Mouse (Mus musculus) limb, embryonic 13.5 days (tissue): Measurements from ENCODE around the gene Ubxn11. TPM values are rescaled to one million over a fixed set of nuclear protein-coding genes. Genes with fewer than 3 reads are reported as not detected.

Experiments
- ATAC-seq: fragments of 200-750 bp; cut with Nextera tagmentation; 2 replicates; pipeline ENCODE4 v1.8.0; 2017; ENCODE audit warnings: low read depth, moderate number of reproducible peaks, moderate TSS enrichment; ENCODE audit not compliant: low FRiP score
- H3K27ac ChIP-seq: fragments of 300-500 bp; sonication (generic); 2 replicates; pipeline ENCODE4 v1.5.1; 2015; ENCODE audit warnings: inconsistent platforms, mild to moderate bottlenecking, moderate library complexity
- H3K27me3 ChIP-seq: fragments of 300-500 bp; sonication (generic); 2 replicates; pipeline ENCODE4 v1.6.1; 2015; ENCODE audit warnings: mild to moderate bottlenecking, inconsistent platforms
- H3K36me3 ChIP-seq: fragments of 300-500 bp; sonication (generic); 2 replicates; pipeline ENCODE4 v1.6.1; 2015; ENCODE audit warnings: inconsistent platforms, mild to moderate bottlenecking, moderate library complexity
- H3K4me1 ChIP-seq: fragments of 300-500 bp; sonication (generic); 2 replicates; pipeline ENCODE4 v1.6.1; 2015; ENCODE audit warnings: inconsistent platforms
- H3K4me2 ChIP-seq: fragments of 300-500 bp; sonication (generic); replicated peaks from 2 replicates; pipeline ENCODE4 v1.6.1; 2015; ENCODE audit warnings: inconsistent platforms, mild to moderate bottlenecking, moderate library complexity
- H3K4me3 ChIP-seq: fragments of 300-500 bp; sonication (generic); 2 replicates; pipeline ENCODE4 v1.5.1; 2015; ENCODE audit warnings: moderate library complexity, mild to moderate bottlenecking, inconsistent platforms
- H3K9ac ChIP-seq: fragments of 300-500 bp; sonication (generic); 2 replicates; pipeline ENCODE4 v1.6.1; 2015; ENCODE audit warnings: mild to moderate bottlenecking, inconsistent platforms
- H3K9me3 ChIP-seq: fragments of 300-500 bp; sonication (generic); 2 replicates; pipeline ENCODE4 v1.6.1; 2016; ENCODE audit warnings: inconsistent platforms
- WGBS: fragments of 180-500 bp; shearing (Covaris S2); methylation state at CpG from one replicate; pipeline ENCODE4 v1.1.7; 2015; 5-methylcytosine and 5-hydroxymethylcytosine counted together
- polyA plus RNA-seq: library from polyadenylated mRNA; unstranded; fragments of >200 nt; fragmentation: Nextera tagmentation; extraction: Ambion mirVana; gene quantifications from 2 replicates; pipeline ENCODE4 v1.2.1, GENCODE M21; 2015

The Ubxn11 gene
- polyA plus RNA-seq = 13.6 and 14.3 TPM in 2 replicates

- no peak within 1 kb of the TSS for H3K27ac ChIP-seq
- H3K4me2 ChIP-seq = peak within 1 kb of the TSS; percentile 67
- H3K9me3 ChIP-seq = no peaks in the 10 kb centered on the region
- 18% methylated on average over 34 of the region's 34 CpGs for WGBS
- peak within 1 kb of the TSS; percentile 75 for H3K9ac ChIP-seq
- H3K36me3 ChIP-seq = no peaks in the 10 kb centered on the region
- no peaks in the 10 kb centered on the region for H3K27me3 ChIP-seq
- ATAC-seq = peak; percentile 96
- peak within 1 kb of the TSS; percentile 76 for H3K4me3 ChIP-seq
- H3K4me1 ChIP-seq = peaks cover 5% of the 10 kb centered on the region; the same call in 1 of the 2 replicates
Observed at GRCm38 (mm10) chr4:134101979-134102741, at the start of gene Ubxn11. Gene Ubxn11, plus strand, starts transcription at chr4:134102570.

- 86% methylated on average over 3 of the region's 3 CpGs for WGBS
Observed at GRCm38 (mm10) chr4:134053538-134053937, 48.8 kb upstream of the Ubxn11 start, which contains the start of gene Zfp683. Gene Zfp683, plus strand, starts transcription at chr4:134053838.

GRCm38 (mm10) chr4:134058166-134058715 is 44.1 kb upstream of the Ubxn11 start:
- no peak overlapping the region for H3K27ac ChIP-seq
- ATAC-seq = no peak
- peaks cover 38% of the 10 kb centered on the region for H3K27me3 ChIP-seq
- H3K9ac ChIP-seq = no peak overlapping the region
- no peak overlapping the region for H3K4me3 ChIP-seq
- H3K4me1 ChIP-seq = no peaks in the 10 kb centered on the region
- WGBS = 26% methylated on average over 14 of the region's 14 CpGs
- H3K4me2 ChIP-seq = peak overlapping the region; percentile 27
- H3K9me3 ChIP-seq = no peaks in the 10 kb centered on the region
- no peaks in the 10 kb centered on the region for H3K36me3 ChIP-seq

More at GRCm38 (mm10) chr4:134053538-134053937, 48.8 kb upstream of the Ubxn11 start, which contains the start of gene Zfp683:
- H3K4me1 ChIP-seq = peaks cover 6% of the 10 kb centered on the region
- H3K27ac ChIP-seq = no peak within 1 kb of the TSS
- no peak within 1 kb of the TSS for H3K4me3 ChIP-seq
- 0 out of 2 replicates have a peak, but pooled peaks cover 6% of the 10 kb centered on the region for H3K9me3 ChIP-seq
- peaks cover 4% of the 10 kb centered on the region; the same call in 1 of the 2 replicates for H3K27me3 ChIP-seq
- H3K36me3 ChIP-seq = no peaks in the 10 kb centered on the region
- no peak within 1 kb of the TSS for H3K9ac ChIP-seq
- no peak within 1 kb of the TSS for H3K4me2 ChIP-seq
- no peak for ATAC-seq

- Histone ChIP-seq H3K4me2 (no peak overlapping the region), H3K4me1 (no peaks in the 10 kb centered on the region), H3K9ac (no peak overlapping the region), H3K36me3 (no peaks in the 10 kb centered on the region), H3K27me3 (peaks cover 39% of the 10 kb centered on the region), H3K27ac (no peak overlapping the region), H3K9me3 (no peaks in the 10 kb centered on the region), H3K4me3 (no peak overlapping the region)
- no peak for ATAC-seq
- 80% methylated on average over 6 of the region's 6 CpGs for WGBS
Observed at GRCm38 (mm10) chr4:134058908-134059307, 43.5 kb upstream of the Ubxn11 start.

- 0 out of 2 replicates have a peak within 1 kb of the TSS, but pooled peaks have one; percentile 31 for H3K9ac ChIP-seq
- no peaks in the 10 kb centered on the region for H3K9me3 ChIP-seq
- H3K27me3 ChIP-seq = peaks cover 52% of the 10 kb centered on the region
- H3K36me3 ChIP-seq = no peaks in the 10 kb centered on the region
- H3K4me1 ChIP-seq = no peaks in the 10 kb centered on the region
- no peak within 1 kb of the TSS for H3K27ac ChIP-seq
- 38% methylated on average over 28 of the region's 28 CpGs for WGBS
- ATAC-seq = no peak
- H3K4me2 ChIP-seq = no peak within 1 kb of the TSS
- no peak within 1 kb of the TSS for H3K4me3 ChIP-seq
Observed at GRCm38 (mm10) chr4:134060135-134060865, 42.1 kb upstream of the Ubxn11 start, which contains the start of gene Crybg2. Gene Crybg2, plus strand, starts transcription at chr4:134060815.

- H3K4me3 ChIP-seq = no peak overlapping the region
- no peaks in the 10 kb centered on the region for H3K36me3 ChIP-seq
- H3K4me1 ChIP-seq = no peaks in the 10 kb centered on the region
- WGBS = 59% methylated on average over 18 of the region's 18 CpGs
- no peaks in the 10 kb centered on the region for H3K9me3 ChIP-seq
- H3K4me2 ChIP-seq = no peak overlapping the region
- peaks cover 60% of the 10 kb centered on the region for H3K27me3 ChIP-seq
- H3K27ac ChIP-seq = no peak overlapping the region
- H3K9ac ChIP-seq = no peak overlapping the region
- no peak for ATAC-seq
Observed at GRCm38 (mm10) chr4:134061166-134061830, 41.1 kb upstream of the Ubxn11 start.

- H3K27ac ChIP-seq = no peak overlapping the region
- H3K9ac ChIP-seq = no peak overlapping the region
- H3K4me2 ChIP-seq = no peak overlapping the region
- no peak overlapping the region for H3K4me3 ChIP-seq
- H3K4me1 ChIP-seq = no peaks in the 10 kb centered on the region
- 28% methylated on average over 8 of the region's 8 CpGs for WGBS
- H3K27me3 ChIP-seq = peaks cover 67% of the 10 kb centered on the region
- H3K36me3 ChIP-seq = no peaks in the 10 kb centered on the region
- no peak for ATAC-seq
- H3K9me3 ChIP-seq = no peaks in the 10 kb centered on the region
Observed at GRCm38 (mm10) chr4:134061944-134062446, 40.4 kb upstream of the Ubxn11 start.

- H3K4me2 ChIP-seq = no peak overlapping the region
- H3K9me3 ChIP-seq = no peaks in the 10 kb centered on the region
- H3K27ac ChIP-seq = no peak overlapping the region
- no peaks in the 10 kb centered on the region for H3K36me3 ChIP-seq
- H3K27me3 ChIP-seq = peaks cover 70% of the 10 kb centered on the region
- no peak overlapping the region for H3K9ac ChIP-seq
- no peaks in the 10 kb centered on the region for H3K4me1 ChIP-seq
- ATAC-seq = no peak
- no peak overlapping the region for H3K4me3 ChIP-seq
- 63% methylated on average over 8 of the region's 8 CpGs for WGBS
Observed at GRCm38 (mm10) chr4:134062561-134062960, 39.8 kb upstream of the Ubxn11 start.

- H3K4me3 ChIP-seq = 0 out of 2 replicates have a peak overlapping the region, but pooled peaks have one; percentile 8
- peak overlapping the region; percentile 25 for H3K4me2 ChIP-seq
- H3K9me3 ChIP-seq = no peaks in the 10 kb centered on the region
- H3K9ac ChIP-seq = 0 out of 2 replicates have a peak overlapping the region, but pooled peaks have one; percentile 31
- no peaks in the 10 kb centered on the region for H3K4me1 ChIP-seq
- 19% methylated on average over 23 of the region's 23 CpGs for WGBS
- no peak for ATAC-seq
- H3K27ac ChIP-seq = no peak overlapping the region
- H3K27me3 ChIP-seq = peaks cover 54% of the 10 kb centered on the region
- H3K36me3 ChIP-seq = no peaks in the 10 kb centered on the region
Observed at GRCm38 (mm10) chr4:134065431-134066004, 36.9 kb upstream of the Ubxn11 start.

GRCm38 (mm10) chr4:134067383-134067782 is 35.0 kb upstream of the Ubxn11 start:
- Histone ChIP-seq H3K4me1 (no peaks in the 10 kb centered on the region), H3K36me3 (no peaks in the 10 kb centered on the region), H3K9me3 (no peaks in the 10 kb centered on the region), H3K27ac (no peak overlapping the region), H3K4me2 (no peak overlapping the region), H3K27me3 (peaks cover 36% of the 10 kb centered on the region), H3K4me3 (no peak overlapping the region), H3K9ac (no peak overlapping the region)
- 88% methylated on average over 8 of the region's 8 CpGs for WGBS
- no peak for ATAC-seq

- no peaks in the 10 kb centered on the region for H3K9me3 ChIP-seq
- no peak overlapping the region for H3K4me3 ChIP-seq
- H3K27ac ChIP-seq = no peak overlapping the region
- WGBS = 81% methylated on average over 7 of the region's 7 CpGs
- H3K36me3 ChIP-seq = no peaks in the 10 kb centered on the region
- ATAC-seq = no peak
- no peak overlapping the region for H3K4me2 ChIP-seq
- H3K9ac ChIP-seq = no peak overlapping the region
- no peaks in the 10 kb centered on the region for H3K4me1 ChIP-seq
- peaks cover 35% of the 10 kb centered on the region for H3K27me3 ChIP-seq
Observed at GRCm38 (mm10) chr4:134067833-134068544, 34.4 kb upstream of the Ubxn11 start.
